Mouse (Mus musculus) cortical plate, adult 2 months (tissue): ENCODE results near the gene Msx3.

ENCODE experiments used
- CTCF ChIP-seq: fragments of 200-500 bp; IDR thresholded peaks from 2 replicates; pipeline ENCODE4 v1.5.1; 2011; ENCODE audit warnings: mild to moderate bottlenecking, control low read depth, low read length; ENCODE audit not compliant: insufficient read depth; ENCODE audit errors: extremely low read depth
- POLR2A ChIP-seq: fragments of 200-500 bp; IDR thresholded peaks from 2 replicates; pipeline ENCODE4 v1.6.1; 2011; ENCODE audit warnings: mild to moderate bottlenecking, low read length, control low read depth; ENCODE audit not compliant: insufficient read depth; ENCODE audit errors: extremely low read depth

GRCm38 (mm10) chr7:140061832-140062130 lies 12.9 kb upstream of the Msx3 start:
- TF ChIP-seq CTCF (no peak), POLR2A (no peak)
